Mouse (Mus musculus) C2C12 (cell line): ENCODE results near the gene Ctcfl.

Experiments
- CTCF ChIP-seq: IDR thresholded peaks from one replicate; pipeline ENCODE4 v1.5.1; 2011; ENCODE audit not compliant: control insufficient read depth, insufficient read depth, insufficient read length
- USF1 ChIP-seq: IDR thresholded peaks from one replicate; pipeline ENCODE4 v1.6.1; 2011; ENCODE audit warnings: low read depth, mild to moderate bottlenecking, control low read depth, moderate library complexity

GRCm38 (mm10) chr2:173052881-173053280 is 66.4 kb downstream of the Ctcfl start:
- TF ChIP-seq USF1 (no peak), CTCF (no peak)
